Mouse (Mus musculus): Measurements from ENCODE around the gene Kiz.

GRCm38 (mm10) chr2:146958398-146958911 lies 102.8 kb downstream of the Kiz start:
- TF ChIP-seq POLR2A (IDR thresholded peaks at IDR 0.05; ENCODE audit: extremely low read depth, insufficient read depth, low read length) (no peak), CTCF (IDR thresholded peaks at IDR 0.05; ENCODE audit: low read depth, low read length) (no peak)

Data from liver, adult 2 months (tissue).